Mouse (Mus musculus): ENCODE measurements at regions not wholly inside any gene's neighbourhood (a gene's known extent, or its start where the extent isn't known, plus 50 kb on each side); places are given as distances from the start of the nearest gene placed in this dataset.

DNA sequence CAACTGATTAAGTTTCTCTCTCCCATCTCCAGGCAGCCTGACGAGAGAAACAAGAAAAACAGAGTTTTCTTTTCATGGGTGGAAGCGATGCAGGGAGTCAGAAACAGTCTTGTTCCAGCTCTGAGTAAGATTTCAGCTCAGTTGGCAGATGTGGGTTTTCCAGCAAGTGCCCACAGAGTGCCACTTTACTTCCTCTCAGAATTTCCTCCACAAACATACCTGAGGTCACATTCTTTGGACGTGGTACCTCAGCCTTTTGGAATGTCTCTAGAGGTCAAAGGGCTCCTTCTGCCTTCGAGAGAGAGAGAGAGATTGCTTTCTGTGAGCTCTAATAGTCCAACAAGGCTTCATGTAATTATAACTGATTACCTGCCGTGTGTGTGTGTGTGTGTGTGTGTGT lies 172.0 kb downstream of the Bcl2l11 start:
- TF ChIP-seq POLR2A (IDR thresholded peaks at IDR 0.05; ENCODE audit: low read depth, low read length) (no peak), CTCF (IDR thresholded peaks at IDR 0.05; ENCODE audit: extremely low read depth, insufficient read length, insufficient replicate concordance, low read depth, low read length) (no peak)

Measured in small intestine, adult 2 months (tissue).